Mouse (Mus musculus) adrenal gland, adult (tissue): ENCODE measurements around the gene Palld.

Source experiments
- DNase-seq, 2 experiments: peaks; one replicate each; pipeline ENCODE4 v3.0.0; 2022 to 2023; ENCODE audit warnings: low spot score in 1 of 2; ENCODE audit not compliant: inconsistent age in 2 of 2

The Palld gene

DNA sequence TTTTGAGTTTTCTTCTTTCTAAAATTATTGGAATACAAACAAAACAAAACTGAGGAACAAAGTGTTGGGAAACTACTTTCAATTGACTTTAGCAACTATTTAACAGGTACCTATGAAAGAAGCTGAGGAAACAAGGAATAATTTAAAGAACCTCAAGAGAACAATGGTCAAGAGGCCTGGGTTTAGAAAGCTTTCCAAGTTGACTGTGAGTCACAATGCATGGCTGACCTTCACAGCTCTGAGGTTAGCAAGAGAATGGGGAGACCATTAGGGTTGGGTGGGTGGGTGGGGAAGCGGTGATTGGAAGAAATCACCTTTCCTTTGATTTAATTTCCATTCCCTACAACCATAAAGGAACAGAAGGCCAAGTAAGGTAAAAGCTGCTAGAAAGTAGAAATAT lies 35.6 kb downstream of the Palld start:
- no peak for DNase-seq

DNA sequence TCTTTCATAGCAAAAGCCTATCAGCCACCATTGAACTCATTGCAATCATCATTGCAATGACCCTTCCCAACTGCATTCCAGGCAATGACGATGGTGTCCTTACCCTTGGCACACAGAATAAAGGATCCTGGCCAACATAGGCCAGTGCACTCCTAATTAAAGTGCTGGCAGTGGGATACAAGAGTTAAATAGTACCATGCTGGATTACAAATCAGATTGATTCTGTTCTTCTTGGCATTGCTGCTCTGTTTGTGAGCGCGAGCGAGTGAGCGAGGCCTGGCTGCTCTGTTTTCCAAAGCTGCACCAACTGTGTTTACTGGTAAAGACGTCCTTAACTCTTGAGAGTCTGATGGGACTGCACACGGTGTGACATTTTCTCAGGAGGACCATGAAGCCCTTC lies 37.1 kb downstream of the Palld start:
- DNase-seq = no peak

DNA sequence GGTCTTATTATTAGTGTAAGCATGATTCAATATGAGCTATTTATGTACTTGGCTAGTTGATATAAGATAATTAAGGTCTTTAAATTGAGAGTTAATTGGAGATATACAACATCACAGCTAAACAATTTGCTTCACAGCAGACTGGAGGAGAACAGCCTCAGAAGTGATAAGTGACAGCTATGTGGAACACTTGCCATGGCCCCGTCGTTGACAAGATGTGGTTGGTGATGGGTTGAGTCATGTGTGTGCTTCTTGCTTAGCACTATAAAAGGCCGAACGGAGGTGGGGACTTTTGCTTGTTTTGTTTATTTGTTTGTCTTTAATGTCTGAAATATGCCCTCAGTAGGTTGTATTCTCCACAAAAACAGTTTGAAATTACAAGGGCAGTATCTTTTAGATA lies 51.2 kb downstream of the Palld start:
- no peak for DNase-seq

DNA sequence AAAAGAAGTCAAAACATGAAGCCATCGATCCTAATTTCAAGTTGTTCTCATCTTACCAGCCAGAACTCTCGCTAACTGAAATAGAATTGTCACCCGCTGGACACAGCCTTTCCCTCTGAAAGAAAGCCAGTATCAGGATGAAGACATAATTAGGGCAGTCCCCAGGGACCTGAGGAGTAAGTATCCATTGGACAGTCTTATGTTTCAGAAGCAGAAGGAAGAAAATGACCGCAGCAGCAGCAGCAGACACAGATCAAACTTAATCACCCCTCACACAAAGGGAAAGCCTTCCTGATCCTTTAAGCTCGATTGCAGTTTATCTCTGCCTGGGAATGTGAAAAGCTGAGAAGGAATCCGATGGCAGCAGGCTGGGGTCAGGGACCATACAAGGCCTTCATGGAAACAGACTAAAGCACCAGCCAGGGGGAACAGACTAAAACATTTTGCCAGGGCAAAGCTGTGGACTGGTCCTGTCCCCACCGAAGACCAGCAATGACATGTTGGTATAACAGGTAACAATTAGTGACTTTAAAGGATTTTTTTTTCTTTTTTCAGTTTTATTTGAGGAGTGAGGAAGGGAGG lies 53.8 kb downstream of the Palld start:
- DNase-seq = no peak

- DNase-seq = no peak
Measured at GRCm38 (mm10) chr8:61847494-61847893, 55.0 kb downstream of the Palld start.

DNA sequence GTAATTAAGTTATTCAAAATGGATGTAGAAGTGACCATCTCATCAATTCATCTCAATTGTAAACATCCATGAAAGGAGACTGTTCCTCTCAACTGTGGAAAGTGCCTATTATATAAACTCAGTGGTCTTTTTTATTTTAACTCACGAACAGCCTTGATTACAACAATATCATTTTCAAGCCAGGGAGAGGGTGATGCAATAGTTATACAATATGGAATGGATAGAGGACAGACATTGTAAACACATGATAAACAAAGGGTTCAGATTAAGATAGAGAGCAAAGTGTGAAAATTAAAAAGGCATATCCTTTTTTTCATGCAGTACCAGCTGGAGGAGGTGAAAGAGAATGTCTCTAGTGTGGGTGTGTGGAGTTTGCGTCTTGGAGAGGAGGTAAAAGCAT lies 57.5 kb downstream of the Palld start:
- no peak for DNase-seq

GRCm38 (mm10) chr8:61844575-61844974 lies 57.9 kb downstream of the Palld start:
- DNase-seq = no peak

- no peak for DNase-seq
Measured at GRCm38 (mm10) chr8:61843776-61844175, 58.7 kb downstream of the Palld start.

DNA sequence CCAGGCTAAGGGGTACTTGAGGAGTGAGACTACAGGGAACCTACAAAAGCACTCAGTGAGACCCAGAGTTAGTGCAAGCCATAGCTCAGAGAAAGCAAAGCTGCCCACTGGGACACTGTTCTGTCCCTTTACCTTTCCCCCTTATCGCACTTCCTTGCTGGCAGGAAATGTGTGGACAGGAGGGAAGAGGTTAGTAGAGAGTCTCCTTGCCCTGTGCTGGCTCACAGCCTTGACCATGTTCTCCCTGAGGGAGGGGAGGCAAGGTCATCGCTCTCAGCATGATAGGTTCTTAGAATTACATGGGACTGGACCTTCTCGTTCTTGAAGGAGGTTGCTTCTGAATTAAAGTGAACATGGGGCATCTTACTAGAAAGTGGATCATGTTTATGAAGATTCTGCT lies 69.3 kb downstream of the Palld start:
- DNase-seq = peak in 1 of 2 experiments; percentile 32

DNA sequence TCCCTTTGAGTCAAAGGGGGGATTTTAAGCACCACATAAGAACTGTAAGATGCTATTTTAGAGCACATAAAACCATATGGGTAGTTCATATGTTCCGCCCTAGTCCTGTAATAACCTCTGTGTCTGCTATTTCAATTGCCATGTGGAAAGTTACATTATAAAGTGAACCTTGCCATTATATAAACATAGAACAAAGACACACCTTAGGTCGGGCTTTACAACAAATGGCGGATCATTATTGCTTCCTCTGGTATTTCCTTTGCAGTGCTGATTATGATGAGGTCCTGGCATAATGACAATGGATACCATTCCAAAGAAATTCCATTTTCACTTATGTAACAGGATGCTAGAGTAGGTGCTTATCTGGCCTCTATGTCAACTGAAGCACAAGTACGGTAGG lies 70.5 kb downstream of the Palld start:
- no peak for DNase-seq

DNA sequence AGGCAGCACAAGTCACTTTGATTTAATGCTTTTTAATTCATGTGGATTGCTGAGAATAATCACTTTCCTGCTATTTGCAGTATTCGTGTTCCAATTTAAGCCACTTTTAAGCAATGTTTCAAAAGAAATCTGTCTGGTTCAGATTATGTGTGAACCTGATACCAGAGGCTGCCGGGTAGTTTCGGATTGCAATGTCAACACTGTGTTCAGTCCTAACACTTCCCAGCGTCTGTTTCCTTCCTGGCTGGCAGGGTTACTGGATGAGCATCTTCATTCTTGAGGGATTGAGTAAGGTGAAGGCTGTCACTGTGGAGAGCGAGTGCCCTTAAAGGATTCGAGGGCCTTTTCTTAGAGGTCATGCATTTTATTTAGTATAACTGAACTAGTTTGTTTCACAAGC lies 71.7 kb downstream of the Palld start:
- no peak for DNase-seq

GRCm38 (mm10) chr8:61824563-61824962 lies 77.9 kb downstream of the Palld start:
- DNase-seq = no peak

DNA sequence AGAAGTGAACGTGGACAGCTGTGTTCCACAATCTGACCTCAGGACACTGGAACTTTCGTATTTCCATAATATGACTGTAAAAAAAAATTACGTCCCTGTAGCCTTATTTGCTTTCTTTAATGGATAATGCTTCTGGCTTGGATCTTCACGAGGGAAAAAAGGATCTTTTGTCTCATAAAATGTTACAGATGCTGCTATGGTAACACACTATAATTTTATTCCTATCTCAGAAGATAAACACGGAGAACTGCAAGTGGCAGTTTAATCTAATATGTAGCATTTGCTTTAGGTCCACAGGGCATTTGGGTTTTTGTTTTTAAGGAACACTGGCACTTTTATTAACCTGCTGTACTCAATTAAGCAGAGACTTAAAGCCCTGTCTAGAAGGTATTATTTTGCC lies 79.3 kb downstream of the Palld start:
- DNase-seq = no peak

DNA sequence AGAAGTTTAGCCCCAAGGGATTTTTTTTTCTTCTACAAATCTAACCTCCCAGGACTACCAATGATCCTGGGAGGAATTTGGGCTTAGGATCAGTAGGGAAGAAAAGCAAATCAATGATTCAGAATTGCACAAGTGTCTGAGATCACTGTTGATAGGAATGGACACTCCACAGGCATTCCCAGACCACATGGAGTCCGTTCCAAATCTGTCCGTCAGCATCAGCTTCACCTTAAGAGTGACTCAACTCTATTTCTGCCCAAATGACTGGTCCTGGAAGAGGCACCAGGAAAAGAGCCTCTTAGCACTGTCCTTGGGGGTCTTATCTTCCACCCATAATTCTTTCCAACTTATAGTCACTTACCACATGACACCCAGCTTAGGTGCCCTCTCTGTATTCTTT lies 98.7 kb downstream of the Palld start:
- DNase-seq = peak; percentile 50 to 76

DNA sequence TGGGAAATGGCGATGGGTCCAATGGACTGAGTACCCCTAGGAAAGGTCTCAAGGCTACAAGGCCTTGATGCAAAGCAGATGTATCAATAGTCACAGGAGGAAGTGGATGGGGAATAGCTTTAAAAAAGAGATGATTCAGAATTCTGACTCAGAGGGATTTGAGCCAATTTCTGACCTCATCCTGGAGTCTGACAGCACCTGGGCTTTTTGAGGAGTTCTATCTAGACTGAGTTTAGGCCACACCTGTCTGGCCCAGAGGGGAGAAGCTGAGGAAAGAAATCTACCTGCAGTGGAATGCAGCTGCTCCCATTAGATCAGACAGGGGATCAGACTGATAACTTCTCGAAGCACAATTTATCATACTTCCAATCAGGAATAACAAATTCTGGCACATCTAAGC lies 99.7 kb downstream of the Palld start:
- peak; percentile 9 to 81 for DNase-seq

GRCm38 (mm10) chr8:61797391-61797947 lies 105.0 kb downstream of the Palld start:
- peak; percentile 13 to 72 for DNase-seq

DNA sequence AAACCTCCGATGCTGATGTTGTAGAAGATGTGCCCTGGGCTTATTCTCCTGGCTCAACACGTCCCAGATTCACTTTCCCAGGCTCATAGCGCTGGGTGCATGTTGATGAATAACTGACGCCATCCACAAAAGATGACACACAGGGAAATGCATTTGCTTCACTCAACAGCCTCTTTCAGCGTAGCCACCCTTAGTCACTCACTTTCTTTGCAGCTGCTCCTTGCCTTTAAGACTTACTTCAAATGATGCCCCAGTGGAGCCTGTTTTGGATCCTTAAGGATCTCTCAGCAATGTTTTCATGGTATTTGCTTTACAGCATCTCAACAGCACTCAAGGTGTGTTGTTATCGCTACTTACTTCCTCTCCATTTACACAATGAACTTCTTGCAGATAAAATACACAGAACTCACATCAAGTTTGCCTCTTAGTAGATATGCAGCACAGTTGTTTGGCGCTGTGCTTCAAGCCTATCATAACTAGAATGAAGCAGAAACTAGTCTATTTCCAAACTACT lies 105.9 kb downstream of the Palld start:
- no peak for DNase-seq

- DNase-seq = peak in 1 of 2 experiments; percentile 43
Measured at GRCm38 (mm10) chr8:61789946-61790345, 112.5 kb downstream of the Palld start.

DNA sequence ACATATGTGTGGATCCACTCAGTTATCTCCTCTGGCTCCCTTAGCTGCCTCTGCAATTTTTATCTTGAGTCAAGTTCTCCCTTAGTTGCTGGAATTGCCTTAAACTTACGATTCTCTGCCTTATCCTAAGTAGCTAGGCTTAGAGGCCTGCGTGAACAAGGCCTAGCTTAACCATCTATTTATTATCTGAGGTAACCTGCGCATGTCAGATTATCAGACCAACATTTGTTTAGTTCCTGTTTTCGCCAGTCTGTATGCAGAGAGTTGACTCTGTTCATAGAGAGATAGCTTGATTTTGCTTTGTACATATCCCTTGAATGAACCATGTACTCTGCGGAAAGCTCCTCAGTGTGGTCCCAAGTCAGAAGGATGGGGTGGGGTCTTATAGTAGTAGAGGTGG lies 113.2 kb downstream of the Palld start:
- DNase-seq = no peak

DNA sequence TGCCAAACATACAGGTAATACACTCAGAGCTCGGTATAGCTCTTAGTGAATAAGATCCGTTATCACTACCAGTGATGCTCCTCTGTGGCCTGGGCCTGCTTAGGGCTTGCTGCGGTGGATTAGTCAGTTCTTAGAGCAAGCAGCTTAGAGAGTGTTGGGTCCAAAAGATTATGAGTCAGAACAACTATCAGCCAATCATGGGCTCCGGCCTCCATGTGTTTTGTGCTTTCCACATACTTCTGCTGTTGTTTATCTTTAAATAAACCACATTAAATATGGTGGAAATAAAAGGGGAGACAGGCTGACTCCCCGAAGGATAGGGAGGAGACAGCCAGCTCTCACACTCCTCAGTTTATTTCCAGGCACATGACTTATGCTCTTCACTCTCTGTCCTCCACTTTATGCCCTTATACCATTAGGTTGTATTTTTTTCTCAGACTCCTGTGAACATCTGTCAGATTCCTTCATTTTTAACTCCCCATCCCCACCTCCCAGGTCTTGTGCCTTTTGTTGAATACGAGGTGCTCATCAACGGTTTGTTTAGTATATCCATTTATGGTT lies 119.5 kb downstream of the Palld start:
- no peak for DNase-seq

GRCm38 (mm10) chr8:61780652-61781257 lies 121.7 kb downstream of the Palld start:
- DNase-seq = no peak

GRCm38 (mm10) chr8:61778194-61778593 lies 124.3 kb downstream of the Palld start:
- DNase-seq = no peak
